Mouse (Mus musculus) spleen, embryonic (tissue): ENCODE results near the gene Ppargc1a.

Experiments used
- CTCF ChIA-PET: fragments of 350-600 bp; sonication (Branson Sonifier 250); formaldehyde crosslinking; loops from one replicate; lab custom pipeline; 2022; lab: Charles Lee

The Ppargc1a gene

DNA sequence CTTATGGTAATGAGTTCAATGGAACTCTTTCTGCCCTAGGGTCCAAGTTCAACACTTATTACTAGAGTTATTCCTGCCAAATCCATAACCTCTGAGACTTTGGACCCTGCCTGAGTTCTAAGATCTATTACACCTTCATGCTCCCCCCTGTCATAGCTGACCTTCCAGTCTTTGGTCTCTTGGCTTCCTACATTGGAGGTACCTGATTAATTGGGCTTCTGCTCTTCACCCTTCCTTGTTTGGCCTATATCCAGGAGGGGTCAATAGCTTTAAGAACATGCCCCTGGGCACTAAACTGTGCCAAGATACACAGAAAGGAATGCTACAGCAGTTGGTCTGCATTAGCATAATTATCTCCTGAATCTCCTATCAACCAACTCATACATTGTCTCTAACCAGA, 141.1 kb downstream of the Ppargc1a start:
- CTCF ChIA-PET: no interaction called here

DNA sequence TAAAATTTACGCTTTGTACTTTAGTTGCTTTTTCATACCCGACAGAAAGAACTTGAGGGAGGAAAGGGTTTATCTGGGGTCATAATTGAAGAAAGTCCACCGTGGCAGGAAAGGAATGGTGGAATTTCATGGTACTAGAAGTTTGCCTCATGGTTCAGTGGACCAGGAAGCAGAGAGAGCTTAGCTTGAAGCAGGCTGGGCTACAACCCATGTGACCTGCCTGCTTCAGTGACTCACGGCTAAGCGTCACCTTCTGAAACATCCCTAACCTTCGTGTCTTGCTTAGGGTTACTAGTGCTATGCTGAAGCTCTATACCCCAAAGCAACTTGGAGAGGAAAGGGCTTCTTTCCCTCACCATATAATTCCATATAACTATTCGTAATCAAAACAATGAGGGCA, 151.1 kb downstream of the Ppargc1a start:
- CTCF ChIA-PET: no interaction called here

DNA sequence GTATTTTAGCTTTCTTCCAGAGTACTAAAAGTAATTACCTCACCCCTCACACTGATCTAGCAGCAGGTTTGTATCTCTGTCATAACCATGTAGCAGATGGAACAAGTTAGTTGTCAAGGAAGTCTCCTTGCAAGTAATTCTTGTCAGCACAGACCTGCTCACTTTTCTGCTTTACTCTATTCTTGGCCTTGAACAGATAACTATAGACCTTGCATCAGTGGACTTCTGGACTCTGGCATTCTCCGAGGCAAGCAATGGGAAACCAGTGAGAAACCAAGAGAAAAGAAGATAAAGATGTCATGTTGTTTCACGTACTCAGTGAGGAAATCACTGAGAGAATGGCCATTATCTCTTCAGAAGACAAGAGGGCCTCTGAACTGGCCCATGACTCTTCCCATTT, 152.1 kb downstream of the Ppargc1a start:
- CTCF ChIA-PET: no interaction called here

DNA sequence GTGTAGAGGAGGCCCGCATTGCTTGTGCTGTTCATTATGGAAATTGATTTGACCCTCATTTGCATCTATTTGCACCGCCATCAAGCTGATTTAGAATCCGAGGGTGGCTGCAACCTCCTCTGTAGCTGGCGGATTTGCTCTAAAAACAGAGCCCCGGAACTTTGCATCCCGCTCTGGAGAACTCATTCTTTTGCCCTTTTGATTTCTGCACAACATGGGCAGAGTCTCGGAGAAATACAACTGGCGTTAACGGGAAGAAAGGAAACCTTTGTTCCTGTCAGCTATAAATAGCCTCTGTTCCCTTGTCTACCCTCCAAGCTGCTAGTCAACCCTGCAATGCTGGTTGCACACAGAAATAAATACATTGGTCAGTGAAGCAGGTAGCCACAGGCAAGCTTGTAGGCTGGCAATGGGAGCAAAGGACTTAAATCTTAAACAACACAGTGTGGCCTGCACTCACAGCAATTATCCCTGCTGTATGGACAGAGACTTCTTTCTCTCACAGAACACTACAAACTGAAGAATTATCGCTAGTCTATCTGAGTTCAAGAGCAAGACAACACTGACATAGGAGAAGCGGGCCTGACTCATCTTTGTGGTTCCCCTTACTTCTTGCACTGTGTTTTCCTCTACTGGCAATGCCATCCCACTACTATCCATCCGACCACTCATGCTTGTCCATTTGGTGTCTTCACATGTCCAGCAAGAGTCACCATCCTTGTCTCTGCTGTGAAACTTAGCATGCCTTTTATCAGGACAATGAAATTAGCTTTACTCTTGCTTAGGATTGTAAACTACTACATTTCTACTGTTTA, 155.0 kb downstream of the Ppargc1a start:
- CTCF ChIA-PET: no interaction called here

DNA sequence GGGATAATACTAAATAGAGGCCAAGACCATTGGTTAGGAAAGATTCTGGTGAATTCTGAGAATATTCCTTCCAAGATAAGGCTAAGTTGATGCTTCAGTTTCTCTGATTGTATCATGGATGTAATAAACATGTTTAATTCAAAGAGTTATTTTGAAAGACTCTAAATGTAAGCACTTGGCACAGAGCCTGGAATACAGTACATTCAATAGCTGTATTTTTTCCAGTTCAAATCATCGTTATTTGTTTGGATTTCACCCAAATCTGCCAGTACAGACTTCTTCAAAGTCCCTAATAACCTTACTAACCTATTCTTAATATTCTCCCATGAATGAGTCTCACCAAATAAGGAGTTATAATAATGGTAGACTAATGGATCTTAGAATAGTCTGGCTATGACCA, 157.5 kb downstream of the Ppargc1a start:
- CTCF ChIA-PET: no interaction called here

DNA sequence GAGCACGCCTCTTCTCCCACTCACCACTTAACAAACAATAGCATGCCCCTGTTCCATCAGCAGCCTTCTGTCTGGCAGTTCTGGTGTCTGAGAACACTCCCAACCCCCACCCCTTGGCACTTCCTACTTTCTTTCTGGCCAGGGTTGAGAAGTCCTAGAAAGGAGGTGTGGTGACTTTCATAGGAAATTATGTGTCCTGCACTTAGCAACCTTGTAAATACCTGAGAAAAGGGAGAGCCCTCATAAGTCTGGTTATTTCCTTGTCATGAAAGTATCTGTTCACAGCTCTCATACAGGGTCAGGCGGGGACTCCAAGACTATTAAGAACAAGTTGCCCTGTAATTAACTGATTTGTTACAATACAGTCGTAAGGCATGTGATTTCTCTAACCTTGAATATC, 161.1 kb downstream of the Ppargc1a start:
- CTCF ChIA-PET: no interaction called here
